Mouse (Mus musculus): ENCODE results near the gene Ap1m2. TPM values are rescaled to one million over a fixed set of nuclear protein-coding genes. Genes with fewer than 3 reads are reported as not detected.

Ap1m2 gene
- total and polyA plus RNA-seq, 2 experiments, result 0.28 to 0.55 TPM

DNA sequence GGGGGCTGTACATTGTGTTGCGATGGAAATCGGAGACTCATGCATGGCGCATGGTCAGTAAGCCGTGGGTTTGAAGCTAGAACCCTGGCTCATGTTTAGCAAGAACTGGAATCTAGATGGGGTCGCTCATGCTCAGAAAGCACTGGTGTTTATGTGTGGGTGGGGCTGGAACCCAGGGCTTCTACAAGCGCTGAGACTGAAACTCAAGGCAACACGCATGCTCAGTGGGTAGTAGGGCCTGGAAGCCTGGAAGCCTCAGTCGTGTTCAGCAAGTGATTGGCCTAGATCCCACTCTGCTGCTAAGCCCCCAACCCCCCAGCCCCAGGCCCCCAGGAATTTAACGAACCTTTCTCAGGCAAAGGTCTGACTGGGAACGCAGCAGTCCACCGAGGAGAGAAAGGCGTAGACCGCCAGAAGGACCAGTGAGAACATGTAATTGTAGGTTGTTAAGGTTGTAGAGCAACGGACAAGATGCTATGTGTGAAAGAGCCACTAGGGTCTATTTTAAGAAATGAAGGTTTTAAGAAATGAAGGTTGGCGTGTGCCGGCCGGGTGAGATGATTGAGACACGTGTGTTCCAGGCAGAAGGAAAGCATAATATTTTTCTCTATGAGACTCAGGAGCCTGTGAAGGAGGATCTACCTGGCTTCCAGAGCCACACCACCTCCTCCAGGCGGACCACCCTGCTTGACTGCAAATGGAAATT is 10.2 kb upstream of the Ap1m2 start:
- Histone ChIP-seq H3K9ac (ENCODE audit: low read depth, low read length) (no peak overlapping the region), H3K4me3 (ENCODE audit: insufficient read depth, low read depth, low read length) (no peak overlapping the region; the same call in 1 of the 2 replicates), H3K27ac (replicated peaks; ENCODE audit: insufficient read depth, low read depth, low read length) (peak overlapping the region; percentile 4; the same call in 1 of the 2 replicates), H3K79me2 (ENCODE audit: control insufficient read depth, insufficient read depth, low read length) (no peaks in the 10 kb centered on the region), H3K4me1 (ENCODE audit: control insufficient read depth, insufficient read depth, low read length) (peaks cover 2% of the 10 kb centered on the region), H3K36me3 (ENCODE audit: control insufficient read depth, insufficient read depth, low read length) (no peaks in the 10 kb centered on the region), H3K27me3 (ENCODE audit: control insufficient read depth, insufficient read depth, low read length) (no peaks in the 10 kb centered on the region)
- WGBS, result 79% methylated on average over 19 of the region's 19 CpGs
- DNase-seq (ENCODE audit: extremely low read depth, low read depth, low spot score), result no peak
- TF ChIP-seq POLR2A (IDR thresholded peaks at IDR 0.05; ENCODE audit: extremely low read depth, insufficient read depth, low read length) (no peak), CTCF (IDR thresholded peaks at IDR 0.05; ENCODE audit: low read depth, low read length) (no peak)

DNA sequence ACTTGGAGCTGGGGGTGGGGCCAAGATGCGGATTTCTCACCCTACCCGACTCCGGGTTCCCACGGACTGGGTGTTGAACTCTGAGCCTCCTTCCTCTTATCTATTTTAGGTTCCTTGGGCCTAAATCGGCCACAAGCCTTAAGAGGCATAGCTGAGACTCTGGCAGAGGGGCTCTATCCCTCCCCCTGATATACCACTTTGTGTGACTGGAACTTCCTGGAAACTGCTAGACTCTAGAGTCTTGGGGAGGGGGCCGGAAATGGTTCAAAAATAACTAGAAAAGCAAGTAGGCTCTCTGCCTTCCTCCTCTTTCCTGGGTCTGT is 9.3 kb upstream of the Ap1m2 start:
- Histone ChIP-seq H3K27me3 (ENCODE audit: control insufficient read depth, insufficient read depth, low read length) (no peaks in the 10 kb centered on the region), H3K4me3 (ENCODE audit: insufficient read depth, low read depth, low read length) (peak overlapping the region; percentile 86), H3K9ac (ENCODE audit: low read depth, low read length) (peak overlapping the region; percentile 77), H3K79me2 (ENCODE audit: control insufficient read depth, insufficient read depth, low read length) (no peaks in the 10 kb centered on the region), H3K4me1 (ENCODE audit: control insufficient read depth, insufficient read depth, low read length) (peaks cover 2% of the 10 kb centered on the region), H3K36me3 (ENCODE audit: control insufficient read depth, insufficient read depth, low read length) (no peaks in the 10 kb centered on the region), H3K27ac (replicated peaks; ENCODE audit: insufficient read depth, low read depth, low read length) (peak overlapping the region; percentile 4)
- 37% methylated on average over 6 of the region's 6 CpGs for WGBS
- TF ChIP-seq POLR2A (IDR thresholded peaks at IDR 0.05; ENCODE audit: extremely low read depth, insufficient read depth, low read length), result no peak
- no peak for TF ChIP-seq CTCF (IDR thresholded peaks at IDR 0.05; ENCODE audit: low read depth, low read length)
- peak; percentile 16 for DNase-seq (ENCODE audit: extremely low read depth, low read depth, low spot score)

DNA sequence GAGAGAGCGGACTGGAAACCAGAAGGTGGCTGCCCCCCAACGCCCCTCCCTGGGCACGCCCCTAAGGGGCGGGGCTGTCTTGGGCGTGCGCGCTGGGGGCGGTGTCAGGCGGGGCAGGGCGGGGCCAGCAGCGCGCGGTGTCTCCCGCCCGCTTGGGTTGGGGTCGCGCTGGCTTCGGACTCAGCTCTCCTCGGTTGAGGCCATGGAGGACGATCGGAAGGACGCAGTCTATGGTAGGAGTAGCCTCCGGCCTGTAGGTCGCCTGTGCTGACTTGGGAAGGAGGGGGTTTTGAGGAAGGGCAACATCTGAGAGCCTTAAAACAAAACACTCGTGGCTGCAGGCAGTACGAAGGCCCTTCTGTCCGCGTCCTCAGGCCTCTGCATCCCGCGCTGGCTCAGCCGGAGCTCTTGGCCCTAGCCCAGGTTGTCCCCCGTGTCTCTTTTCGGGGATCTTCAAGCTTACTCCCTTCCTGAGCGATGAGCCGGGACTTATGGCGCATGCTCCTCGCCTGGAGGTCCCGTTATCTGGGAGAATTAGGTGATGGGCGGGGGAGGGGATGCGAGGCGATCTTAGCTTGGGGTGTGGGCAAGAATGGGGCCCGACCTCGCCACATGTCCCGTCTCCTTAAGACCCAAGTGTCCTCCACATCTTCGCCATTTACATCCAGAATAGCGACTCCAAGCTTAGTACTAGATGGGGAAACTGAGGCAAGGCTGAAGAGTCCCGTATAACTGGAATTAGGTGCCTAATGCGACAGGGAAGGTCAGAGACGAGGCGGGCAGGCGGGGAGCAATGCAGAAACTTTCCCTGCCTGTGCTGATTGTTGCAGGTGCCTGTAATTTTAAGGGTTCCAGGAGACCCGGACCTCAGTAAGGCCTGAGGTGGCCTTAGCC is 8.7 kb upstream of the Ap1m2 start, which contains the start of gene Slc44a2:
Gene Slc44a2 (plus strand): TSS at position 80 of the 894 bp plus-strand sequence.
- TF ChIP-seq CTCF (IDR thresholded peaks at IDR 0.05; ENCODE audit: low read depth, low read length), result no peak
- 0 out of 2 replicates have a peak, but pooled peaks have one; percentile 12 for TF ChIP-seq POLR2A (IDR thresholded peaks at IDR 0.05; ENCODE audit: extremely low read depth, insufficient read depth, low read length)
- peak; percentile 33 for DNase-seq (ENCODE audit: extremely low read depth, low read depth, low spot score)
- peak within 1 kb of the TSS; percentile 86 for H3K4me3 ChIP-seq (ENCODE audit: insufficient read depth, low read depth, low read length)
- H3K36me3 ChIP-seq (ENCODE audit: control insufficient read depth, insufficient read depth, low read length), result no peaks in the 10 kb centered on the region
- H3K79me2 ChIP-seq (ENCODE audit: control insufficient read depth, insufficient read depth, low read length), result no peaks in the 10 kb centered on the region
- H3K9ac ChIP-seq (ENCODE audit: low read depth, low read length), result peak within 1 kb of the TSS; percentile 77
- H3K27me3 ChIP-seq (ENCODE audit: control insufficient read depth, insufficient read depth, low read length), result no peaks in the 10 kb centered on the region
- H3K4me1 ChIP-seq (ENCODE audit: control insufficient read depth, insufficient read depth, low read length), result peaks cover 2% of the 10 kb centered on the region
- peak within 1 kb of the TSS; percentile 30 for H3K27ac ChIP-seq (replicated peaks; ENCODE audit: insufficient read depth, low read depth, low read length)
- 9% methylated on average over 52 of the region's 52 CpGs for WGBS

DNA sequence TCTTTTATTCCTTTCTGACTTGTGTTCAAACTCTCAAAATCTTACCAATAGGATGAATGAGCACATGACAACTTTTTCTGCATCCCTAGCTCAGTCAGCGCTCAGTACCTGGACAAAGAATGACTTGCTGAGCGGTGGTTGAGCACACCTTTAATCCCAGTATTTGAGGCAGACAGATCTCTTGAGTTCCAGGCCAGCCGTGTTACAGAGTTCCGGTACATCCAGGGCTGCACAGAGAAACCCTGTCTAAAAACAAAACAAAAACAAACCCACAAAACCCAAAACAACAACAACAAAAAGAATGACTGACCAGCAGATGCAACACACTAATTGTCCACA is 8.1 kb upstream of the Ap1m2 start:
- DNase-seq (ENCODE audit: extremely low read depth, low read depth, low spot score), result no peak
- Histone ChIP-seq H3K27ac (replicated peaks; ENCODE audit: insufficient read depth, low read depth, low read length) (no peak overlapping the region), H3K9ac (ENCODE audit: low read depth, low read length) (no peak overlapping the region), H3K36me3 (ENCODE audit: control insufficient read depth, insufficient read depth, low read length) (no peaks in the 10 kb centered on the region), H3K4me3 (ENCODE audit: insufficient read depth, low read depth, low read length) (no peak overlapping the region), H3K79me2 (ENCODE audit: control insufficient read depth, insufficient read depth, low read length) (no peaks in the 10 kb centered on the region), H3K27me3 (ENCODE audit: control insufficient read depth, insufficient read depth, low read length) (no peaks in the 10 kb centered on the region), H3K4me1 (ENCODE audit: control insufficient read depth, insufficient read depth, low read length) (peaks cover 2% of the 10 kb centered on the region)
- WGBS, result 27% methylated on average over 4 of the region's 4 CpGs
- TF ChIP-seq POLR2A (IDR thresholded peaks at IDR 0.05; ENCODE audit: extremely low read depth, insufficient read depth, low read length) (no peak), CTCF (IDR thresholded peaks at IDR 0.05; ENCODE audit: low read depth, low read length) (no peak)

DNA sequence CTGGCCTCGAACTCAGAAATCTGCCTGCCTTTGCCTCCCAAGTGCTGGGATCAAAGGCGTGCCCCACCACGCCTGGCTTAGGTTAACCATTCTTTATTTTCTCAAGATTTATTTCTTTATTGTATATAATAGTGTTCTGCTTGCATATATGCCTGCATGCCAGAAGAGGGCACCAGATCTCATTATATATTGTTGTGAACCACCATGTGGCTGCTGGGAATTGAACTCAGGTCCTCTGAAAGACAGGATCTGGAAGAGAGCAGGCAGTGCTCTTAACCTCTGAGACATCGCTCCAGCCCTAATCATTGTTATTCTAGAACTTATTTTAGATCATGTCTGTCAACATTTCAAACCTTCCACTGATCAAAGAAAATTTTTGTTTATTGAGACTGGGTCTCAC is 7.4 kb upstream of the Ap1m2 start:
- H3K4me1 ChIP-seq (ENCODE audit: control insufficient read depth, insufficient read depth, low read length), result peaks cover 2% of the 10 kb centered on the region
- 100% methylated on average over 4 of the region's 4 CpGs for WGBS
- DNase-seq (ENCODE audit: extremely low read depth, low read depth, low spot score), result no peak
- H3K4me3 ChIP-seq (ENCODE audit: insufficient read depth, low read depth, low read length), result no peak overlapping the region
- H3K9ac ChIP-seq (ENCODE audit: low read depth, low read length), result no peak overlapping the region
- no peaks in the 10 kb centered on the region for H3K36me3 ChIP-seq (ENCODE audit: control insufficient read depth, insufficient read depth, low read length)
- no peak overlapping the region for H3K27ac ChIP-seq (replicated peaks; ENCODE audit: insufficient read depth, low read depth, low read length)
- TF ChIP-seq CTCF (IDR thresholded peaks at IDR 0.05; ENCODE audit: low read depth, low read length) (no peak), POLR2A (IDR thresholded peaks at IDR 0.05; ENCODE audit: extremely low read depth, insufficient read depth, low read length) (no peak)
- no peaks in the 10 kb centered on the region for H3K27me3 ChIP-seq (ENCODE audit: control insufficient read depth, insufficient read depth, low read length)
- H3K79me2 ChIP-seq (ENCODE audit: control insufficient read depth, insufficient read depth, low read length), result no peaks in the 10 kb centered on the region

Measured in liver, adult 2 months (tissue).